Mouse (Mus musculus): ENCODE measurements around the gene Gtf2ird1. TPM values are rescaled to one million over a fixed set of nuclear protein-coding genes. Genes with fewer than 3 reads are reported as not detected.

The Gtf2ird1 gene
- polyA plus RNA-seq, 1 experiment from 2014 or later, result 67.5 TPM

DNA sequence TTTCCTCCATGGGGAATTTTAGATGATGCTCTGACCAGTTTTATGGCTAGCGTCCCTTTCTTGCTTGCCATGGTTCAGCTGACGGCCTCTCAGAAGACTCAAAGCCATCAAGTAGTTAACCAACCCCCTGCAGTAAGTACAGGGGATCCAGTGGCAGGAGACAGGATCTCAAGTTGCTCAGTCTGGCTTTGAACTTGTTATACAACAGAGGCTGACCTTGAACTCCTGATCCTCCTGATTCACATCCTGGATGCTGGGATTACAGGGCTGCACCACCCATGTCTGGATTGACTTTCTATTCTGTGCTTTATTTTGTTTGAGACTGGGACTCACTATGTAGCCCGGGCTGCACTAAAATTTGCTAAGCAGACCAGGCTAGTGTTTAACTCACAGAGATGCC lies 14.4 kb downstream of the Gtf2ird1 start:
- peaks cover 45% of the 10 kb centered on the region for H3K4me1 ChIP-seq (replicated peaks; ENCODE audit: control insufficient read depth, insufficient read depth, low read length)
- WGBS, result 86% methylated on average over 3 of the region's 3 CpGs
- no peak overlapping the region for H3K4me3 ChIP-seq (ENCODE audit: low read length)
- H3K4me2 ChIP-seq (ENCODE audit: low read depth, low read length), result no peak overlapping the region
- 0 out of 2 replicates have a peak, but pooled peaks cover 4% of the 10 kb centered on the region for H3K9me3 ChIP-seq (ENCODE audit: control insufficient read depth, low read length)
- no peaks in the 10 kb centered on the region for H3K36me3 ChIP-seq (ENCODE audit: control insufficient read depth, insufficient read depth, low read length)
- no peak for ATAC-seq (ENCODE audit: low read depth)
- H3K9ac ChIP-seq (ENCODE audit: low read length), result no peak overlapping the region
- H3K27ac ChIP-seq (ENCODE audit: low read length), result no peak overlapping the region
- H3K27me3 ChIP-seq (ENCODE audit: control insufficient read depth, insufficient read depth, low read depth, low read length), result no peaks in the 10 kb centered on the region

- WGBS, result 64% methylated on average over 3 of the region's 3 CpGs
- H3K4me3 ChIP-seq (ENCODE audit: low read length), result no peak overlapping the region
- H3K4me2 ChIP-seq (ENCODE audit: low read depth, low read length), result no peak overlapping the region
- no peak for ATAC-seq (ENCODE audit: low read depth)
- no peaks in the 10 kb centered on the region for H3K36me3 ChIP-seq (ENCODE audit: control insufficient read depth, insufficient read depth, low read length)
- H3K4me1 ChIP-seq (replicated peaks; ENCODE audit: control insufficient read depth, insufficient read depth, low read length), result peaks cover 49% of the 10 kb centered on the region
- H3K27ac ChIP-seq (ENCODE audit: low read length), result no peak overlapping the region
- H3K9ac ChIP-seq (ENCODE audit: low read length), result no peak overlapping the region
- H3K27me3 ChIP-seq (ENCODE audit: control insufficient read depth, insufficient read depth, low read depth, low read length), result no peaks in the 10 kb centered on the region
- H3K9me3 ChIP-seq (ENCODE audit: control insufficient read depth, low read length), result 0 out of 2 replicates have a peak, but pooled peaks cover 4% of the 10 kb centered on the region
These were observed 15.4 kb downstream of the Gtf2ird1 start for GRCm38 (mm10) chr5:134441105-134441504.

GRCm38 (mm10) chr5:134440098-134440497 lies 16.4 kb downstream of the Gtf2ird1 start:
- Histone ChIP-seq H3K4me1 (replicated peaks; ENCODE audit: control insufficient read depth, insufficient read depth, low read length) (peaks cover 43% of the 10 kb centered on the region), H3K27me3 (ENCODE audit: control insufficient read depth, insufficient read depth, low read depth, low read length) (no peaks in the 10 kb centered on the region), H3K9ac (ENCODE audit: low read length) (no peak overlapping the region), H3K36me3 (ENCODE audit: control insufficient read depth, insufficient read depth, low read length) (no peaks in the 10 kb centered on the region), H3K4me2 (ENCODE audit: low read depth, low read length) (no peak overlapping the region), H3K9me3 (ENCODE audit: control insufficient read depth, low read length) (0 out of 2 replicates have a peak, but pooled peaks cover 4% of the 10 kb centered on the region), H3K27ac (ENCODE audit: low read length) (peak overlapping the region; percentile 18), H3K4me3 (ENCODE audit: low read length) (no peak overlapping the region)
- peak; percentile 56 for ATAC-seq (ENCODE audit: low read depth)
- WGBS, result 53% methylated on average over 12 of the region's 12 CpGs

DNA sequence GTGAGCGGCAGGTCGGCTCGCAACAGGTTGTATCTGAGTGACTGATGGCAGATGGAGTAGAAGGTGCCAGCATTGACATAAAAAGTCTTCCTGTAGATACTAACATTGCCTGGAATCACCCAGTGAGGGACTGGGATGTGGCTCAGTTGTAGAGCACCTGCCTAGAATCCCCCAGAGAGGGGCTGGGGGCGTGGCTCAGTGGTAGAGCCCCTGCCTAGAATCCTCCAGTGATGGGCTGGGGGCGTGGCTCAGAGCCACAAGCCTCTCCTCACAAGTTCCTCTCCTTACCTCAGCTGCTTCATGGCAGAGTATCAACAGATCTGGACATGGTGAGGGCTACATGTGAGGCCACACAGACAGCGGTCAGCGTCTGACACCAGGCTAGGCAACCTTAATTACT lies 17.0 kb downstream of the Gtf2ird1 start:
- H3K4me3 ChIP-seq (ENCODE audit: low read length), result no peak overlapping the region
- H3K4me2 ChIP-seq (ENCODE audit: low read depth, low read length), result no peak overlapping the region
- peak overlapping the region; percentile 18 for H3K27ac ChIP-seq (ENCODE audit: low read length)
- H3K36me3 ChIP-seq (ENCODE audit: control insufficient read depth, insufficient read depth, low read length), result no peaks in the 10 kb centered on the region
- WGBS, result 89% methylated on average over 7 of the region's 7 CpGs
- H3K9me3 ChIP-seq (ENCODE audit: control insufficient read depth, low read length), result 0 out of 2 replicates have a peak, but pooled peaks cover 4% of the 10 kb centered on the region
- no peaks in the 10 kb centered on the region for H3K27me3 ChIP-seq (ENCODE audit: control insufficient read depth, insufficient read depth, low read depth, low read length)
- ATAC-seq (ENCODE audit: low read depth), result no peak
- peaks cover 38% of the 10 kb centered on the region for H3K4me1 ChIP-seq (replicated peaks; ENCODE audit: control insufficient read depth, insufficient read depth, low read length)
- no peak overlapping the region for H3K9ac ChIP-seq (ENCODE audit: low read length)

GRCm38 (mm10) chr5:134438676-134439425 lies 17.7 kb downstream of the Gtf2ird1 start:
- 0 out of 2 replicates have a peak, but pooled peaks cover 4% of the 10 kb centered on the region for H3K9me3 ChIP-seq (ENCODE audit: control insufficient read depth, low read length)
- ATAC-seq (ENCODE audit: low read depth), result no peak
- H3K9ac ChIP-seq (ENCODE audit: low read length), result no peak overlapping the region
- H3K4me3 ChIP-seq (ENCODE audit: low read length), result no peak overlapping the region
- H3K4me1 ChIP-seq (replicated peaks; ENCODE audit: control insufficient read depth, insufficient read depth, low read length), result peaks cover 35% of the 10 kb centered on the region
- H3K27me3 ChIP-seq (ENCODE audit: control insufficient read depth, insufficient read depth, low read depth, low read length), result no peaks in the 10 kb centered on the region
- no peak overlapping the region for H3K27ac ChIP-seq (ENCODE audit: low read length)
- H3K36me3 ChIP-seq (ENCODE audit: control insufficient read depth, insufficient read depth, low read length), result no peaks in the 10 kb centered on the region
- no peak overlapping the region for H3K4me2 ChIP-seq (ENCODE audit: low read depth, low read length)
- WGBS, result 83% methylated on average over 6 of the region's 6 CpGs

GRCm38 (mm10) chr5:134437459-134437827 lies 19.1 kb downstream of the Gtf2ird1 start:
- Histone ChIP-seq H3K9ac (ENCODE audit: low read length) (no peak overlapping the region), H3K36me3 (ENCODE audit: control insufficient read depth, insufficient read depth, low read length) (no peaks in the 10 kb centered on the region), H3K4me1 (replicated peaks; ENCODE audit: control insufficient read depth, insufficient read depth, low read length) (peaks cover 35% of the 10 kb centered on the region), H3K27ac (ENCODE audit: low read length) (0 out of 2 replicates have a peak overlapping the region, but pooled peaks have one; percentile 27), H3K9me3 (ENCODE audit: control insufficient read depth, low read length) (no peaks in the 10 kb centered on the region), H3K4me2 (ENCODE audit: low read depth, low read length) (no peak overlapping the region), H3K27me3 (ENCODE audit: control insufficient read depth, insufficient read depth, low read depth, low read length) (no peaks in the 10 kb centered on the region), H3K4me3 (ENCODE audit: low read length) (no peak overlapping the region)
- peak; percentile 27 for ATAC-seq (ENCODE audit: low read depth)
- WGBS, result 50% methylated on average over 14 of the region's 14 CpGs

DNA sequence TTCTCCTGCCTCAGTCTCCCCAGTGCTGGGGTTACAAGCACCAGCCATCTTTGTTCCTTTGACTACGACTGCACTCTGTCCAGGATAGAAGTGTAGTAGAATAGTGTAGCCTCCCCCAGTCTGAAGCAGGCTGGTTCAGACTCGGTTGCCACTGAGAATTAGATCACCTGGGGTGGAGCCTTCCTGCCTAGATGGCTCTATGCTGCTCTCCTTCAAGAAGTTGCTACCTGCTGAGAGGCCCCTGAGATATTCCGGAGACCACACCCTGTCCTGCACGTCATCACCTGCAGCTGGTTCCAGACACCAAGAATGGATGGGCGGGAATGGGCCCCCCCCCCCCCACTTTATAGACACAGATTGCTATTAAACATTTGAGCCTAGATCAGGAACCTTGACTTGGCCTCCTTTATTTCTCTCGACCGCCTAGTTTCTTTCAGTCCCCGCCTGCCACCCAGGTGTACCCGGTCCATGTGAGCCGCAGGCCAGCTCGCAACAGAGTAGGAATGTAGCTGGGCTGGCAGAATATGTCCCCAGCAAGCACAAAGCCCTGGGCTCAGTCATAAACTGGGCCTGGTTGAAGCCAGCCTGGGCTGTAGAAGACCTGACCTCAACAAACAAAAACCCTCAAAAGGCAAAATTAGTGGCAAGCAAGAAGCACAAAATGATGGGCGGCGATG lies 19.6 kb downstream of the Gtf2ird1 start:
- WGBS, result 81% methylated on average over 13 of the region's 13 CpGs
- ATAC-seq (ENCODE audit: low read depth), result no peak
- Histone ChIP-seq H3K27me3 (ENCODE audit: control insufficient read depth, insufficient read depth, low read depth, low read length) (no peaks in the 10 kb centered on the region), H3K27ac (ENCODE audit: low read length) (0 out of 2 replicates have a peak overlapping the region, but pooled peaks have one; percentile 27), H3K36me3 (ENCODE audit: control insufficient read depth, insufficient read depth, low read length) (no peaks in the 10 kb centered on the region), H3K4me2 (ENCODE audit: low read depth, low read length) (no peak overlapping the region), H3K4me1 (replicated peaks; ENCODE audit: control insufficient read depth, insufficient read depth, low read length) (peaks cover 35% of the 10 kb centered on the region), H3K4me3 (ENCODE audit: low read length) (no peak overlapping the region), H3K9me3 (ENCODE audit: control insufficient read depth, low read length) (no peaks in the 10 kb centered on the region), H3K9ac (ENCODE audit: low read length) (no peak overlapping the region)

DNA sequence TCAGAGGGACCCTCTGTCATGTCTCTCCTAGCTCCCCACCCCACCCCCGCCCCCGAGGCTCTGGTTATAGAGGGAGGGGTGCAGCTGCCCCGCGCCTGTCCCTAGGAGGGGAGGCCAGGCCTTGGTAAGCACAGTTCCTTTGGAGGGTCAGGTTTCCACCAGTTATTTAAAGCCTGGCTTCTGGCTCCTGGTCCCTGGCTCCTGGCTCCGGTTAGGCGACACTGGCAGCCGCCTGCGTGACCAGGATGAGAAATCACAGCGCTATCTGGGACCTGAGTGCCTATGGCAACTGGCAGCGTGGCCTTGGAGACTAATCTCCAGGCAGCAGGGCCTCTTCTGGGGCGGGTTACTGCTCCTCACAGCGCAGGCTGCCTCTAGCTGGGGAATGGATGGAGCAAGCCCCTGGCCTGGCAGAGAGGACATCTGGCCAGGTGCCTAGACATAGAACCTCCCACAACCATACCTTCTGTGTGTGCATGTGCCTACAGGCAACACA lies 20.6 kb downstream of the Gtf2ird1 start:
- no peak overlapping the region for H3K4me2 ChIP-seq (ENCODE audit: low read depth, low read length)
- no peaks in the 10 kb centered on the region for H3K9me3 ChIP-seq (ENCODE audit: control insufficient read depth, low read length)
- H3K36me3 ChIP-seq (ENCODE audit: control insufficient read depth, insufficient read depth, low read length), result no peaks in the 10 kb centered on the region
- peaks cover 31% of the 10 kb centered on the region for H3K4me1 ChIP-seq (replicated peaks; ENCODE audit: control insufficient read depth, insufficient read depth, low read length)
- 54% methylated on average over 12 of the region's 12 CpGs for WGBS
- 0 out of 2 replicates have a peak overlapping the region, but pooled peaks have one; percentile 37 for H3K9ac ChIP-seq (ENCODE audit: low read length)
- peak; percentile 40; the same call in 1 of the 2 replicates for ATAC-seq (ENCODE audit: low read depth)
- no peaks in the 10 kb centered on the region for H3K27me3 ChIP-seq (ENCODE audit: control insufficient read depth, insufficient read depth, low read depth, low read length)
- no peak overlapping the region for H3K4me3 ChIP-seq (ENCODE audit: low read length)
- H3K27ac ChIP-seq (ENCODE audit: low read length), result 0 out of 2 replicates have a peak overlapping the region, but pooled peaks have one; percentile 20

DNA sequence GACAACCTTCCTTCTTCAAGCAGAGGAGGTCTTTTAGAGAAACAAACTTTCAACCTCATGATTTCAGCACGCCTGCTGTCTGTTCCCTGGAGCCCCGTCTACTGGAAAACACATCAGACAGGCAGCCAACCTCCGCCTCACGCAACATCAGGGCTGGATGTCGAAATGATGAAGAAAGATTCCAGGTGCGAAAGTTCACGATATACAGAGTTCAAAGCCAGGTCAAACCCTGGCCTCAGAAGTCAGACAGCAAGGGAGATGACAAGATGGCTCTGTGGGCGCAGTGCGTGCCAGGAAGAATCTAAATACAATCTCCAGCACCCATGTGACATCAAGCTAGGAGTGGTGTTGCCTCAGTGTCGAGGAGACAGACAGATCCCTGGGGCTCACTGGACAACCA lies 23.4 kb downstream of the Gtf2ird1 start:
- Histone ChIP-seq H3K9ac (ENCODE audit: low read length) (no peak overlapping the region), H3K4me1 (replicated peaks; ENCODE audit: control insufficient read depth, insufficient read depth, low read length) (peaks cover 19% of the 10 kb centered on the region), H3K4me2 (ENCODE audit: low read depth, low read length) (no peak overlapping the region), H3K4me3 (ENCODE audit: low read length) (no peak overlapping the region), H3K27ac (ENCODE audit: low read length) (no peak overlapping the region), H3K36me3 (ENCODE audit: control insufficient read depth, insufficient read depth, low read length) (no peaks in the 10 kb centered on the region), H3K27me3 (ENCODE audit: control insufficient read depth, insufficient read depth, low read depth, low read length) (no peaks in the 10 kb centered on the region), H3K9me3 (ENCODE audit: control insufficient read depth, low read length) (no peaks in the 10 kb centered on the region)
- WGBS, result 54% methylated on average over 10 of the region's 10 CpGs
- ATAC-seq (ENCODE audit: low read depth), result no peak
